Mouse (Mus musculus) liver, embryonic 11.5 days (tissue): Measurements from ENCODE around the gene 5830473C10Rik. TPM values are rescaled to one million over a fixed set of nuclear protein-coding genes. Genes with fewer than 3 reads are reported as not detected.

ENCODE experiments used
- ATAC-seq: fragments of 200-750 bp; cut with Nextera tagmentation; replicated peaks from 2 replicates; pipeline ENCODE4 v1.8.0; 2017; ENCODE audit warnings: moderate number of reproducible peaks, mild to moderate bottlenecking, moderate TSS enrichment, moderate library complexity; ENCODE audit not compliant: low FRiP score
- DNase-seq: peaks from one replicate; pipeline ENCODE4 v3.0.0-alpha.2; 2017; ENCODE audit warnings: low spot score
- H3K27ac ChIP-seq: fragments of 300-500 bp; sonication (generic); 2 replicates; pipeline ENCODE4 v1.5.1; 2014; ENCODE audit warnings: mild to moderate bottlenecking, low read depth, low read length, control low read depth
- H3K27me3 ChIP-seq: fragments of 300-500 bp; sonication (generic); replicated peaks from 2 replicates; pipeline ENCODE4 v1.6.1; 2014; ENCODE audit warnings: low read length, mixed read lengths; ENCODE audit not compliant: control insufficient read depth, insufficient read depth
- H3K36me3 ChIP-seq: fragments of 300-500 bp; sonication (generic); 2 replicates; pipeline ENCODE4 v1.6.1; 2014; ENCODE audit warnings: mild to moderate bottlenecking, low read length, moderate library complexity, mixed read lengths; ENCODE audit not compliant: control insufficient read depth, insufficient read depth
- H3K4me1 ChIP-seq: fragments of 300-500 bp; sonication (generic); replicated peaks from 2 replicates; pipeline ENCODE4 v1.6.1; 2014; ENCODE audit warnings: low read length, mixed read lengths; ENCODE audit not compliant: control insufficient read depth, insufficient read depth
- H3K4me2 ChIP-seq: fragments of 300-500 bp; sonication (generic); 2 replicates; pipeline ENCODE4 v1.6.1; 2014; ENCODE audit warnings: mild to moderate bottlenecking, control low read depth, moderate library complexity
- H3K4me3 ChIP-seq: fragments of 300-500 bp; sonication (generic); 2 replicates; pipeline ENCODE4 v1.5.1; 2014; ENCODE audit warnings: low read depth, low read length, control low read depth
- H3K9ac ChIP-seq: fragments of 300-500 bp; sonication (generic); 2 replicates; pipeline ENCODE4 v1.6.1; 2014; ENCODE audit warnings: low read depth, low read length, control low read depth
- H3K9me3 ChIP-seq: fragments of 300-500 bp; sonication (generic); 2 replicates; pipeline ENCODE4 v1.6.1; 2016; ENCODE audit warnings: low read length, inconsistent platforms, mixed read lengths; ENCODE audit not compliant: control insufficient read depth
- WGBS: fragments of 180-500 bp; shearing (Covaris S2); extraction: QIAGEN DNeasy Blood & Tissue Kit; methylation state at CpG from one replicate; pipeline ENCODE4 v1.1.7; 2014; 5-methylcytosine and 5-hydroxymethylcytosine counted together
- polyA plus RNA-seq: library from polyadenylated mRNA; unstranded; fragments of >200 nt; fragmentation: Nextera tagmentation; extraction: Ambion mirVana; gene quantifications from 2 replicates; pipeline ENCODE4 v1.2.1, GENCODE M21; 2014

5830473C10Rik gene
- polyA plus RNA-seq: 0.19 and 0.35 TPM in 2 replicates

DNA sequence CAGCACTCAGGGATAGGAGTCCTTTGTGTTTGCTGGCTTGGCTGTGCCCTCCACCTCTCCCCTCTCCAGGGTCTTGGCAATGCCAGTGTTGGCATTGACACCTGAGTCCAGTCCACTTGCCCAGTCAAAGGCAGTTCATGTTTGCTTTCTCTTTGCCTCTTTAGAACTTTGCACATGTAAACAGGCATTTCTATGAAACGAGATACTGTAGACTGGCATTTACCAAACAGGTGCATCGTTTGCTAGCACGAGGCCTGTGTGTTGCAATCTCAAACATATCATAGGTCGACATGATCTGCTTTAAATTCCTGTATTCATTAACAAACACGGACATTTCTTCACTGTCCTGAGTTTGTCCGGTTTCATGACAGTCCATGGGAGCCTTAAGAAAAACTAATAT lies at the start of gene 5830473C10Rik:
Gene 5830473C10Rik (plus strand): TSS at position 365 of the 400 bp plus-strand sequence.
- no peak within 1 kb of the TSS for H3K27ac ChIP-seq
- no peaks in the 10 kb centered on the region for H3K27me3 ChIP-seq
- no peak for ATAC-seq
- H3K36me3 ChIP-seq: no peaks in the 10 kb centered on the region
- 81% methylated on average over 6 of the region's 6 CpGs for WGBS
- no peak within 1 kb of the TSS for H3K9ac ChIP-seq
- no peaks in the 10 kb centered on the region for H3K4me1 ChIP-seq
- H3K4me3 ChIP-seq: no peak within 1 kb of the TSS
- H3K9me3 ChIP-seq: no peaks in the 10 kb centered on the region
- DNase-seq: peak; percentile 24
- H3K4me2 ChIP-seq: no peak within 1 kb of the TSS

DNA sequence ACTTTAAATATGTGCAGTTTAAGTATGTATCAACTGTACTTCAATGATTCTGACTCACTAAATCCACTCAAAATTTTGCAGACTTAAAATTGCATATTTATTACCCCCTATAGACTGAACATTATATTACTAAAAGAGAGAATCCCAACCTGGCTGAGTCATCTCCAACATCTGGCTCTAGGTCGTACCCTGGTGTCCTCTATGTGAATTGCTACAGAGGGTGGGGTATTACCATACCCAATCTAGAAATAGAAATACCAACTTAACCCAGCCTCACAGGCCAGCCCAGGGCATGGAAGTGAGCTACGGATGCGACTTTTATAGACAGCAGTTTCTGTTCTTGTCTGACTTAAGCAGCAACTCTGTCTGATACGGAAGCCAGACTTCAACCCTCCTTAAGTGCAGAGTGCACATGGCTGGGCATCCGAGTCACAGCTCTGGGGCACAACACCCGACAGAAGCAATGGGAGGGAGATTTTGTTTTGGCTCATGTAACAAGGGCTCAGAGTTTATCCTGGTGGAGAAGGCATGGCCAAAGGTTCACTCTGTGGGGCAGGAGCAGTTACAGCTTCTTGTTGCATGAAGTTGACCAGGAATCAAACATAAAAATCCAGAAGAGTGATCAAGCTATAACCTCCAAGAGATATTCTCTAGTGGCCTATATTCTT lies 48.5 kb upstream of the 5830473C10Rik start:
- H3K9me3 ChIP-seq: no peaks in the 10 kb centered on the region
- no peak overlapping the region for H3K27ac ChIP-seq
- no peaks in the 10 kb centered on the region for H3K36me3 ChIP-seq
- no peak for DNase-seq
- no peaks in the 10 kb centered on the region for H3K27me3 ChIP-seq
- 73% methylated on average over 6 of the region's 6 CpGs for WGBS
- no peak for ATAC-seq
- no peak overlapping the region for H3K4me2 ChIP-seq
- H3K4me3 ChIP-seq: no peak overlapping the region
- H3K9ac ChIP-seq: no peak overlapping the region
- H3K4me1 ChIP-seq: no peaks in the 10 kb centered on the region

DNA sequence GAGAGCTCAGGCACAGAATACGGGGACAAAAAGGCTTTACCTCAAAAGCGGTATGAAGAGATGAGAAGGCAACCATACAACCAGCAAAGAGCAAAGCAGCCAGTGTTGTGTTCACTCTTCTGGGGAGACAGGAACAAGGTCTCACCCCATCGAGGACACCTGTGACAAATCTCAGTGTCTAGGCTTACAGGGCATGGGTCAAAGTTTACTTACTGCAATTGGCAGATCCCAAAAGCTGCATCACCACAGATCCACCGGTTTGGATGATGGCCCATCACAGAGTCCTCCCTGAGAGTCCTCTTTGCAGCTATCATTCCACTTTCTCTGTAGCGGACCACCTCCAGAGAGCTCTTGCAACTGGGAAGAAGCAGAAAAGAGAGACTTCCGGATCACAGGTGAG lies 45.3 kb upstream of the 5830473C10Rik start:
- Histone ChIP-seq H3K36me3 (no peaks in the 10 kb centered on the region), H3K27me3 (no peaks in the 10 kb centered on the region), H3K4me1 (no peaks in the 10 kb centered on the region), H3K9ac (no peak overlapping the region), H3K4me2 (no peak overlapping the region), H3K9me3 (no peaks in the 10 kb centered on the region), H3K27ac (no peak overlapping the region), H3K4me3 (no peak overlapping the region)
- DNase-seq: no peak
- no peak for ATAC-seq
- WGBS: 85% methylated on average over 6 of the region's 6 CpGs

DNA sequence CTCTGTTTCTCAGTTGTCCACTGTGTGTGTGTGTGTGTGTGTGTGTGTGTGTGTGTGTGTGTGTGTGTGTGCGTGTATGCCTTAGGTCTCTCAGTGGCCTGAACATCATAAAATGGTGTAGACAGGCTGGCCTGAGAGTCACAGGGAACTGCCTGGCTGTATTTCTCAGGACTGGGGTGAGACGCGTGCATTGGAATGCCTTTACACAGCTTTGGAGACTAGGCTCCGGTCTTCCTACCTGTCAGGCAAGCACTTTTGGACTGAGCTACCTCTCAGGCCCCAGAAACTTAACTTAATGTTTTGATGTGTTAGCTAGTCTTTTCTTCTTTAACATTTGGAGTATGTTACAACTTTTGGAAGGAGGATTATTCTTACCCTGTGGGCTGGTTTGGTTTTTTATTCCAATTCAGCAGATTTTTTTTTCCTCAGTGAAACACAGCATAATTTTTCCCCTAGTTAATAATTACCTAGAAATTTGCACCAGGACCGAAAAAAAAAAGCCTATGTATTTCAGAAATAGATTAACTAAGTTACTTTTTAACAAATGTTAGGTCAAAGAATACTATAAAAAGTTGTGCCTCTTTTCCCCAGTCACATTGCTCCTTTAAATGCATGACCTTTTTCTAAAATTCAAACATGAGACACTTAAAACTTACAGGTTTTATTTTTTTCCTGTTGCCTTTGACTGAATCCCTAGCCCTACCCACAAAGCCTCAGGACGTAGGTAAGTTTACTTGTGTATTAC lies 42.4 kb upstream of the 5830473C10Rik start, which contains the start of gene Afm:
Gene Afm (plus strand): TSS at position 577 of the 745 bp plus-strand sequence.
- Histone ChIP-seq H3K4me1 (no peaks in the 10 kb centered on the region), H3K27me3 (no peaks in the 10 kb centered on the region), H3K4me3 (no peak within 1 kb of the TSS), H3K4me2 (no peak within 1 kb of the TSS), H3K9ac (no peak within 1 kb of the TSS), H3K27ac (no peak within 1 kb of the TSS), H3K36me3 (no peaks in the 10 kb centered on the region), H3K9me3 (no peaks in the 10 kb centered on the region)
- DNase-seq: no peak
- ATAC-seq: 0 out of 2 replicates have a peak, but pooled peaks have one; percentile 20
- 72% methylated on average over 6 of the region's 6 CpGs for WGBS

DNA sequence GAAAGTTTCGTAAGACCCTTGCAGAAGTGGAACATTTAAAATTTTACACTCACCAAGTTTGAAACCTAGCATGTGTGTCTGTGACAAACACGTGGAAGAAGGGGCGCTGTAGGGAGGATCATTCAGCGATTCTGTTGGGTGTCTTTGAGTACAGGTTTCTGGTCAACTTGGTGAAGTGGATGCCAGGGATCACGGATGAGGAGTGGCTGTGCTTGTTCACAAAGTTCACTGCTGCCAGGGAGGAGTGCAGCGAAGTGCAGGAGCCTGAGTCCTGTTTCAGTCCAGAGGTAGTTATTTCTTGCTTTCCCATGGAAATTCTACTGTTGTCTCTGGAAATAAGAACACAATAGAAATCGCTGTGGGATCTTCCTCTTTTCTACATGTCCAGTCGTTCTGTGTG lies 9.7 kb upstream of the 5830473C10Rik start:
- 81% methylated on average over 8 of the region's 8 CpGs for WGBS

DNA sequence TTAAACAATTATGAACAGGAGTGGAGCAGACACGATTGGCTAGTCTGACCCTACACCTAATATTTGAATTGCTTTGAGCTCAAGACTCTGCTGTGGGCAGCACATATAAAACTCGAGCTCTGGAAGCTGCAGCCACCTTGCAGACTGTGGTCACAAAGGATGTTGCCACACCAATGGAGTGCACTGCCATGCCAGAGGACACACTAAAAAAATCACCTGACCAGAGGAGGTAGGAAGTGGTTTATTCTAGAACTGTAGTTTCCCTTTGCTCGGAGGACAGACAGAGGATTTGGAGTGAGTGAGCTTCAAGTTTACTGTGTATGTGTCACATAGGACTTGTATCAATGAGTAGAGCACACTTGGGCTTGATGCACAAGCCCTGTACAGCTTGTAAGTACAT lies 4.9 kb upstream of the 5830473C10Rik start:
- Histone ChIP-seq H3K9me3 (no peaks in the 10 kb centered on the region), H3K36me3 (no peaks in the 10 kb centered on the region), H3K4me2 (no peak overlapping the region), H3K27me3 (no peaks in the 10 kb centered on the region), H3K9ac (no peak overlapping the region), H3K4me1 (no peaks in the 10 kb centered on the region), H3K27ac (no peak overlapping the region), H3K4me3 (no peak overlapping the region)
- ATAC-seq (no peak), DNase-seq (no peak)
- 64% methylated on average over 3 of the region's 3 CpGs for WGBS

More for the DNA sequence above, 9.7 kb upstream of the 5830473C10Rik start:
- no peaks in the 10 kb centered on the region for H3K9me3 ChIP-seq
- H3K4me2 ChIP-seq: no peak overlapping the region
- no peak overlapping the region for H3K4me3 ChIP-seq
- H3K4me1 ChIP-seq: no peaks in the 10 kb centered on the region
- DNase-seq (no peak), ATAC-seq (no peak)
- no peak overlapping the region for H3K9ac ChIP-seq
- H3K27me3 ChIP-seq: no peaks in the 10 kb centered on the region
- H3K36me3 ChIP-seq: no peaks in the 10 kb centered on the region
- no peak overlapping the region for H3K27ac ChIP-seq

DNA sequence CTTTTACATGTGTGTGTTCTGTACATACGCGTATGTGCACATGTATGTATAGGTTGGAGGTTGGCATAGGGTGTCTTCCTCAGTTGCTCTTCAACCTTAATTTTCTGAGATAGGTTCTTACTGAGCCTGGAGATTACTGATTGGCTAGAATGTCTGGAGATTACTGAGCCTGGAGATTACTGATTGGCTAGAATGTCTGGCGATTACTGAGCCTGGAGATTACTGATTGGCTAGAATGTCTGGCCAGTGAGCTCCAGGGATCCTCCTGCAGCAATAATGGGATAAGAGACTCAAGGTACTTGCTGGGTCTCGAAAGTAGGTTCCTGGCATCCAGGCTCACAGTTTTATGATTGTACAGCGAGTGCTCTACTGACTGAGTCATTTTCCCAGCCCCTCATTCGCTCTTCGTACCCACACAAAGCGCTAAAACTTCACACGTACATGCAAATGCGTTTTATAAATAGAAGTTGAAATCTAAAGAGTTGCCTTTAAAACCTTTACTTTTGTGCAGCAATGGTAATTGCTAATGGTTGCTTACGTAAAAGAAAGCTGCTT lies 891 bp downstream of the 5830473C10Rik start:
- ATAC-seq (no peak), DNase-seq (no peak)
- Histone ChIP-seq H3K27ac (no peak overlapping the region), H3K4me3 (no peak overlapping the region), H3K36me3 (no peaks in the 10 kb centered on the region), H3K9me3 (no peaks in the 10 kb centered on the region), H3K9ac (no peak overlapping the region), H3K27me3 (no peaks in the 10 kb centered on the region), H3K4me2 (no peak overlapping the region), H3K4me1 (no peaks in the 10 kb centered on the region)
- WGBS: 91% methylated on average over 11 of the region's 11 CpGs

DNA sequence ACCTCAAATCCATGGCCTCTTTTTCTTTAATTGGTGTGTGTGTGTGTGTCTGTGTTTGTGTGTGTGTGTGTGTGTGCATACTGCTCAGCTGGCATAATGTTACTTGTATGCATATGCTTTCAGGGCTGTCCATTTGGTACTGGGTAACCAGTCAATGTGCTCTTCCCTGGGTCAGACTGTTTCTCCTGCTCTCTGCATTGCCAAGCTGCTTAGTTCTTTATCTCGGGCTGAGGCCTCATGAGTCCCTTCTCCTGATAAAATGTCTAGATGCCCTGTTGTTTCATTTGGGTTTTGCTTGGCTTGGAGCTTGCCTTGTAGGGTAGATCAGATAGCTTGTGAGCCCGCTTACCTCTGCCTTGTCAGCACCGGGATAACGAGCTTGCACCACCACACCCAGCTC lies 2.0 kb downstream of the 5830473C10Rik start:
- no peak overlapping the region for H3K9ac ChIP-seq
- no peaks in the 10 kb centered on the region for H3K4me1 ChIP-seq
- H3K36me3 ChIP-seq: no peaks in the 10 kb centered on the region
- ATAC-seq (no peak), DNase-seq (peak; percentile 15)
- H3K27me3 ChIP-seq: no peaks in the 10 kb centered on the region
- H3K27ac ChIP-seq: no peak overlapping the region
- no peaks in the 10 kb centered on the region for H3K9me3 ChIP-seq
- no peak overlapping the region for H3K4me3 ChIP-seq
- WGBS: 74% methylated on average over 4 of the region's 4 CpGs
- no peak overlapping the region for H3K4me2 ChIP-seq
